Mouse (Mus musculus) midbrain, postnatal 0 days (tissue): ENCODE measurements around the gene Ncaph. TPM values are rescaled to one million over a fixed set of nuclear protein-coding genes. Genes with fewer than 3 reads are reported as not detected.
A peak's percentile ranks its signal among the peaks of the same experiment; 100 is the strongest.

Source experiments
- ATAC-seq: fragments of 200-750 bp; cut with Nextera tagmentation; 2 replicates; pipeline ENCODE4 v1.8.0; 2017; ENCODE audit warnings: moderate number of reproducible peaks, mild to moderate bottlenecking, moderate TSS enrichment, moderate library complexity; ENCODE audit not compliant: low FRiP score
- DNase-seq: peaks from one replicate; pipeline ENCODE4 v3.0.0-alpha.2; 2015; ENCODE audit warnings: low spot score
- H3K27ac ChIP-seq: fragments of 300-500 bp; sonication (generic); 2 replicates; pipeline ENCODE4 v1.5.1; 2014; ENCODE audit warnings: low read depth, mild to moderate bottlenecking, low read length, mixed read lengths
- H3K27me3 ChIP-seq: fragments of 300-500 bp; sonication (generic); 2 replicates; pipeline ENCODE4 v1.6.1; 2014; ENCODE audit warnings: low read length, control low read depth, mixed read lengths; ENCODE audit not compliant: insufficient read depth
- H3K36me3 ChIP-seq: fragments of 300-500 bp; sonication (generic); 2 replicates; pipeline ENCODE4 v1.6.1; 2014; ENCODE audit warnings: low read length, control low read depth, mixed read lengths; ENCODE audit not compliant: insufficient read depth
- H3K4me1 ChIP-seq: fragments of 300-500 bp; sonication (generic); 2 replicates; pipeline ENCODE4 v1.6.1; 2014; ENCODE audit warnings: mild to moderate bottlenecking, control low read depth, antibody characterized with exemption, low read length, mixed read lengths; ENCODE audit not compliant: insufficient read depth
- H3K4me2 ChIP-seq: fragments of 300-500 bp; sonication (generic); 2 replicates; pipeline ENCODE4 v1.6.1; 2014; ENCODE audit warnings: low read depth, mild to moderate bottlenecking, low read length, mixed read lengths; ENCODE audit not compliant: poor library complexity, severe bottlenecking
- H3K4me3 ChIP-seq: fragments of 300-500 bp; sonication (generic); 2 replicates; pipeline ENCODE4 v1.5.1; 2014; ENCODE audit warnings: low read depth, mild to moderate bottlenecking, low read length, moderate library complexity
- H3K9ac ChIP-seq: fragments of 300-500 bp; sonication (generic); replicated peaks from 2 replicates; pipeline ENCODE4 v1.6.1; 2014; ENCODE audit warnings: mild to moderate bottlenecking, low read length, moderate library complexity, mixed read lengths; ENCODE audit not compliant: poor library complexity, severe bottlenecking
- H3K9me3 ChIP-seq: fragments of 300-500 bp; sonication (generic); 2 replicates; pipeline ENCODE4 v1.6.1; 2016; ENCODE audit warnings: low read length, control low read depth
- CTCF ChIP-seq: IDR thresholded peaks from 2 replicates; pipeline ENCODE4 v1.5.1; 2016; ENCODE audit warnings: antibody characterized with exemption, mild to moderate bottlenecking
- WGBS: fragments of 180-500 bp; shearing (Covaris S2); extraction: QIAGEN DNeasy Blood & Tissue Kit; methylation state at CpG from one replicate; pipeline ENCODE4 v1.1.7; 2014; 5-methylcytosine and 5-hydroxymethylcytosine counted together
- polyA plus RNA-seq: library from polyadenylated mRNA; unstranded; fragments of >200 nt; fragmentation: Nextera tagmentation; extraction: Ambion mirVana; gene quantifications from 2 replicates; pipeline ENCODE4 v1.2.1, GENCODE M21; 2015
- total RNA-seq: library from RNA; depleted of rRNA; stranded (reverse); fragments of >200 nt; gene quantifications from 2 replicates; pipeline ENCODE4 v1.2.3, GENCODE M21; 2014

The Ncaph gene
- total and polyA plus RNA-seq, 2 experiments from 2014 or later, result 6.3 to 6.6 TPM

DNA sequence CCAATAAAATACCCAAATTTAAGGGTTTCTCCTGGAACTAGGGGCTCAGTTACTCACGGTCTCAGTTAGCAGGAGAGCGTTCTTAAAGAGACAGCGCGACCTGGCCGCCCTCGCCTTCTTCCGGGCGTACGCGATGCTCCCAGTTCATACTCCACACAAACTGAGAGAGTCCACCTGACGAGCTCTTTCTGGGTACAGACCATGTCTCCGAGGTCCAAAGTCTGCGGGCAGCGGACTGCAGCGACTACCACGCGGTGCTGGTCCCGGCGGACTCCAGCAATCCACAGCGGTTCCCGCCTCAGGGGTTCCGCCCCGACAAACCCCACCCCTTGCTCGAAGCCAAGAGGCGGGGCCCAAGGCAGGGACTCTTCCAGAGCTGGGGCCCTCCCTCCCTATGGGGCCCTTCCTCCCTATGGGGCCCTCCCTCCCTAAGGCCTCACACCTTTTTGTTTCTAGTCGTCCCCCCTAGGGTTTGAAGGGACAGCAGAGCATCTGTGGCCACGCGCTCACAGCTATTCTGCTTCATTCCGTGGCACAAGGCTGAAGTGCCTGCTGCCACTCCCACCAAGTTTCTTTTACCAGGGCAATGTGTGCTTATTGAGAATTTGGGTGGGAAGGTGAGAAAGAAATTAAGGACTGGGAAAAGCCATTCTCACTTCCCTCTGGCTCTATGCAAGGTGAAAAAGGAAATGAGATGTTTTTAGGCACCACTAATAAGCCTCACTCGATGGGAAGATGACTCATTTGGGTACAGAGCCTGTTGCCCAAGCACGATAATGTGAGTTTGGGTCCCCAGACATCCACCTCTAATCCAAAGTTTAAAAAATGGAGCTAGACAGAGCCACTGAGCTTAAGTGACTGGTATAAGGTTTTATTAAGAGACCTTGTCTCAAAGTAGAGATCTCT lies 9.7 kb upstream of the Ncaph start, which contains the start of gene Itpripl1:
TSS of gene Itpripl1 (minus strand) at position 285 of the 906 bp plus-strand sequence.
- H3K9me3 ChIP-seq, result no peaks in the 10 kb centered on the region
- TF ChIP-seq CTCF, result no peak
- H3K27me3 ChIP-seq, result no peaks in the 10 kb centered on the region
- peak within 1 kb of the TSS; percentile 70 for H3K9ac ChIP-seq
- peak within 1 kb of the TSS; percentile 98 for H3K4me2 ChIP-seq
- H3K27ac ChIP-seq, result no peak within 1 kb of the TSS
- H3K36me3 ChIP-seq, result no peaks in the 10 kb centered on the region
- peak within 1 kb of the TSS; percentile 58 for H3K4me3 ChIP-seq
- no peaks in the 10 kb centered on the region for H3K4me1 ChIP-seq
- peak; percentile 71 for ATAC-seq
- DNase-seq, result peak; percentile 28
- WGBS, result 4% methylated on average over 30 of the region's 31 CpGs

GRCm38 (mm10) chr2:127142577-127143157 lies 8.9 kb upstream of the Ncaph start:
- no peak for DNase-seq
- Histone ChIP-seq H3K27me3 (no peaks in the 10 kb centered on the region), H3K36me3 (no peaks in the 10 kb centered on the region), H3K4me1 (no peaks in the 10 kb centered on the region), H3K4me3 (peak overlapping the region; percentile 58), H3K9me3 (no peaks in the 10 kb centered on the region), H3K4me2 (peak overlapping the region; percentile 98), H3K9ac (peak overlapping the region; percentile 70; the same call in 1 of the 2 replicates), H3K27ac (no peak overlapping the region)
- 15% methylated on average over 6 of the region's 6 CpGs for WGBS
- no peak for ATAC-seq
- TF ChIP-seq CTCF, result no peak

DNA sequence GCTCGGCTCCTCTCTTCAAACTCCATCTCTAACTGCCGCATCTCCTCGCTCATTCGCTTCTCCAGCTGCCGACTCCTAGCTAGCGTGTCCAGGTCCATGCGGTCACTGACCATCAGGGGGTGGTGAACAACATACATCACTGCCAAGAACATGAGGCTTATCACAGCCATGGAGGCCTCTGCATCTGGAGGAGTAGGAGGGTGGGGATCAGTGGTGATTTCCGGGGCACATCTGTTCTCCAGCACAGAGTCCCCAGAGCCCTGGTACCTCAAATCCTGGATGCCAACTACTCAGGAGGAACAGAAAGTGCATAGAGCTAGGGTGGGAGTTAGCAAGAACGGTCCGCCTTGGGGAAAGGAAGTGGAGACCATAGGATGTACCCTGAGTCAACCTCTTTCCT lies 8.3 kb upstream of the Ncaph start:
- no peak for DNase-seq
- WGBS, result 90% methylated on average over 10 of the region's 10 CpGs
- Histone ChIP-seq H3K36me3 (no peaks in the 10 kb centered on the region), H3K4me2 (peak overlapping the region; percentile 98; the same call in 1 of the 2 replicates), H3K9me3 (no peaks in the 10 kb centered on the region), H3K9ac (no peak overlapping the region), H3K27me3 (no peaks in the 10 kb centered on the region), H3K4me1 (no peaks in the 10 kb centered on the region), H3K4me3 (no peak overlapping the region), H3K27ac (no peak overlapping the region)
- TF ChIP-seq CTCF, result no peak
- ATAC-seq, result no peak

GRCm38 (mm10) chr2:127140011-127140410 lies 6.3 kb upstream of the Ncaph start:
- H3K4me3 ChIP-seq, result no peak overlapping the region
- WGBS, result 95% methylated on average over 7 of the region's 7 CpGs
- H3K9me3 ChIP-seq, result no peaks in the 10 kb centered on the region
- TF ChIP-seq CTCF, result no peak
- DNase-seq, result no peak
- H3K27me3 ChIP-seq, result no peaks in the 10 kb centered on the region
- no peak overlapping the region for H3K4me2 ChIP-seq
- no peak overlapping the region for H3K9ac ChIP-seq
- H3K36me3 ChIP-seq, result no peaks in the 10 kb centered on the region
- H3K4me1 ChIP-seq, result no peaks in the 10 kb centered on the region
- H3K27ac ChIP-seq, result no peak overlapping the region
- ATAC-seq, result no peak

- ATAC-seq (no peak), DNase-seq (no peak)
- Histone ChIP-seq H3K9me3 (no peaks in the 10 kb centered on the region), H3K27ac (no peak overlapping the region), H3K4me1 (no peaks in the 10 kb centered on the region), H3K4me3 (no peak overlapping the region), H3K9ac (no peak overlapping the region), H3K4me2 (no peak overlapping the region), H3K36me3 (no peaks in the 10 kb centered on the region), H3K27me3 (no peaks in the 10 kb centered on the region)
- WGBS, result 97% methylated on average over 1 of the region's 1 CpGs
- TF ChIP-seq CTCF, result peak; percentile 22
Measured at GRCm38 (mm10) chr2:127139605-127140004, 5.9 kb upstream of the Ncaph start.

GRCm38 (mm10) chr2:127139094-127139493 lies 5.3 kb upstream of the Ncaph start:
- no peak overlapping the region for H3K4me2 ChIP-seq
- H3K9ac ChIP-seq, result no peak overlapping the region
- no peaks in the 10 kb centered on the region for H3K9me3 ChIP-seq
- DNase-seq (no peak), ATAC-seq (no peak)
- no peak overlapping the region for H3K27ac ChIP-seq
- TF ChIP-seq CTCF, result no peak
- H3K4me3 ChIP-seq, result no peak overlapping the region
- no peaks in the 10 kb centered on the region for H3K27me3 ChIP-seq
- H3K36me3 ChIP-seq, result no peaks in the 10 kb centered on the region
- WGBS, result 93% methylated on average over 8 of the region's 8 CpGs
- no peaks in the 10 kb centered on the region for H3K4me1 ChIP-seq
